Mouse (Mus musculus) MEL-GATA-1-ER (cell line): Measurements from ENCODE around the gene Ghitm.
A peak's percentile ranks its signal among the peaks of the same experiment; 100 is the strongest.
"Not testable (repeated sequence)": the region's sequence is repeated elsewhere in the genome, so short reads cannot be mapped to it uniquely, and the experiment has no call there.

Experiments
- DNase-seq: peaks from one replicate; pipeline ENCODE4 v3.0.0-alpha.2; 2012; ENCODE audit warnings: low read depth; ENCODE audit errors: extremely low read depth

Ghitm gene

DNA sequence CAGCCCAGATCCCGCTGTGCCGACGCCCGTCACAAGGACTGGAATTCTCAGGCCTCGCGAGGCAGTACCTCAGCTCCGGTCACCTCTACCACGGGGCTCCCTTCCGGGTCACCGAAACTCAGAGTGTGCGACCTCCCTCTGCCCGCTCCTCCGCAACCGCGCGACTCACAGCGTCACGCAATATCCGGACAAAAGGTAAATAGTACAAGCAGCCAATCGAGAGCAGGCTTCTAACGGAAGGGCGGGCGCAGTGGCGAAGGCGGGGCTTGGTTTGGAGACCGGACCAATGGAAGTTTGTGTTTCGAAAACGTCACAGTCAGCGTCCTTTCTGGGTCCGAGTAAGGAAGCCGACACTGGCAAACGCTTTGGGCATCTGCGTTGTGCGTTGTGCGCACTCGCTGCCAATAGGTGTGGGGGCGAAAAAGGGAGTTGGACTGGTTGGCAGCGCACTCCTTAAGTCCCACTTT is at the start of gene Ghitm:
TSS of gene Ghitm (minus strand) at position 146 of the 467 bp plus-strand sequence.
- DNase-seq, result peak; percentile 97

DNA sequence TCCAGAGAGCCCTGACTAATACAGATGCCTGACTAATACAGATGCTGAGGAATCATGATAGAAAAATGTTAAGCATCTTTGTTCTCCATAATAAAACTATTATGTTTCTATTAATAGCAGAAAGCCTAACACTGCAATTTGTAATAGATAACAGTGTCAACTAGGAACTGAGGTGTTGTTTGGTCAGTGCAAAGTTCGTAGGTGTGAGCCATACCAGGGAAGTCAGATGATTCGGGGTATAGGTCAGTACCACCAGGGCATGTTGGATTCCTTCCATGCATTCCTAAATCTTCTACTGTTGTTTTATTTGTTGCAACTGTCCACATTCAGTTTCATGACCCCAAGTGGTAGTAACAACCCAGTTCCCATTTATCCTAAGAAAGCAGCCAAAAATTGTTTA is 49.8 kb upstream of the Ghitm start:
- DNase-seq, result no peak

DNA sequence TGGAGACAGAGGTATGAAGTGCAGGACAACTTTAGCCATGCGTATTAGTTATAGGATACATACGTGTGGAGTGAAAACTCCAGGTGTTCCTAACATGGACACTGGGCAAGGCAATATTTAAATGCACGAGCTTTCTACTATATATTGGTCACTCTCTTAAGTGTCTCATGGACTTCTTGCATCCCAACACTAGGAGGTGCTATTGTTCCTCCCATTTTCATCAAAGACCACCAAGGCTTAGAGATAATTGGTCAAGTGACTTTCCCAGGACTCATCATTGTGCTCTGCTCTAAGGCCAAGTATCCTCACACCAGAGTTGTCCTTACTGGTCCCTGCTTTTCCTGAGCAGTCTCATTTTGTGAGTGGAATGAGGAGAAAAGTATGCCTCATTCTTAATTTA is 39.4 kb upstream of the Ghitm start:
- no peak for DNase-seq

DNA sequence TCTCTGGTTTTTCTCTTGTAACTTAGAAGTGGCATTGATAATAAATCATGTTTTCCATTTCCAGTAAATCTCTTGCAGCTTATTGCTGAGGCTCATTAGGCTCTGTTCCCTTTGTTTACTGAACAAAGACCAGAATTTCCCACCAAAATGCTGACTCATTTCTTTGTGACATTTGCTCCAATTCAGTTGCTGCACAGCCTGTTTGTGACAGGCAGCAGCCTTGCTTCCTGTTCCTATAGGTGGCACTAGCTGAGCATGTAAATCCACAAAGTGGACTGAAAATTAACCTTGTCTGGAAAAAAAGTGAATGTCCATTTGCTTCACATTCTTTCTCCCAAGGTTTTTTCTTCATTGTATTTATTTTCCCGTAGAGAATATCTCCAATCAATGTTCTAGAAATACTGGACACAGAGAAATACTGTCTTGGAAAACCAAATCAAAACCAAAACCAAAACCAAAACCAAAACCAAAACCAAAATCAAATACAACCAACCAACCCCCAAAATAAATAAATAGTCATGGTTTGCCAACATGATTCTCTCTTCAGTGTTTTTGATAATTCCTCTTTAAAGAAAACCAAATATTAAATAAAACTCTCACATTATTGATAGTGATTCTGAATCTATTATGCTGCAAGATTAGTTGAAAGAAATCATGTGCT is 30.3 kb upstream of the Ghitm start:
- peak; percentile 54 for DNase-seq

DNA sequence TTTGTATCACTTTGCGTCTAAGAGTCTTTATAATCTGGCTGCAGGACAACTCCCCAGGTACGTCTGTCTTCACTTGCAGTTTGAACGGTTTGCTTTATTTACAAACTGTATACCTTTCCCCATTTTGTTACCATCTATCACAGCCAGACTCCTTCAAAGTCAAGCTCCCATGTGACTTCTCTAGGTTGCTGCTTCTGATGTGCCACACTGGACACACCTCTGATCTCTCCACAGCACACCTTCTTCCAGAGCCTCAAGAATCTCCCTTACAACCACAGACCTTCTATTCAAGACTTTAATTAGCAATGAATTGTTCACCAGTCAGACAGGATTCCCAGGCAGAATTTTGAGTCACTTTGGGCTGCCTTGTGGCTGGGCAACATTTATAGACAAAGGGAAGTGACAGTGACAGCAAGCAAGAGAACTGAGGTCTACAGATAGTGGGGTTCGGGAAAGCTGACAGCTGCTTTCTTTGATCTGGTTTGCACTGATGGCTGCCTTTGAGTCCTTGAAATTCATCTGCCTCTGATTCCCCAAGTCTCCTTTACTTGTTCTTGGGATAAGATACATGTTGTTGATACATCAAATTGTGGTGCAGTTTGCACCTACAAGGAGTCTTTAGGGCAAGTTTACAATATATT is 29.4 kb upstream of the Ghitm start:
- peak; percentile 47 for DNase-seq

DNA sequence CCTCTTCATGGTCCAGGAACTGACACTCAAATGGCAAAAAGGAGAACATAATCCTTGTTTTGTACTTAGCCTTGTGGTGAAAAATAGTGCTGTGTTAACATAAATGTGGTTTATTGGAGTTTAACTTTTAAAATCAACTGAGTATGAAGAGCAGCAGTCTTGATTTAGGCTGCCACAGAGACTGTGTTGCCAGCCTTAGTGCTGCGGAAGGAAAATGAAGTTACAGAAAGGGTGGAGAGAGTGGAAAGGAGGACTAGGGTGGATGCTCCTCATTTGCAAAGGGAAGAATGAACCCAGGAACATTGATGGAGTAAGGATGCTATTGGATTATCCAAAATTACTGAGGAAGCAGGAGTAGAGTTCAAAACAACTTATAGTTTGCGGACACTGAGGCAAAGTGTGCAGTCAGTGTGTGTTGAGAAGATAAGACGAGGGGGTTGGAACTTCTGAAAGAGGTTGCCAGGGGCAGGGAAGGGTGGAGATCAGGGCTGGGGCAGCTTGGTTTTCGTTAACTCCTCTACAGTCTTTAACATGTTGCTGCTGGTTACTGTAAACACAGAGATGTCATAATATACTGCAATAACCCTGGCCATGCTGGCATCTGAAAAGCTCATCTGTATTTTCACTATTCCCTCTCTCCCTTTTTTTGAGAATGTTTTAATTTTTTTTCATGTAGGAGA is 28.3 kb upstream of the Ghitm start:
- DNase-seq, result peak; percentile 52

DNA sequence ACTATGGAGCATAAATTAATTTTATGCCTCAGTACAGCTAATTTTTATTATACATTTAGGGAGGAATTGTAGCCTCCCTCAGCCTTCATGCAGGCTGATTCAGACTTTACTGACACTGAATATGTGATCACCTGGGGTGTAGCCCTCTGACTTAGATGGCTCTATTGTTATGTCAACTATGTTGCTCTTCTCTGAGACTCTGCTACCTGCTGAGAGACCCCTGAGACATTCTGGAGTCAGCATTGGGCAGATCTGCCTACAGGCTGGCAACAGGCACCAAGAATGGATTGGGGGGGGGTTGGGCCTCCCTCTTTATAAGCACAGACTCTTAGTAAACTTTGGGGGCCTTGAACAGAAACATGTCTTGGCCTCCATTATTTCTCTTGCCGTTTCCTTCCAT is 19.3 kb upstream of the Ghitm start:
- no peak for DNase-seq

DNA sequence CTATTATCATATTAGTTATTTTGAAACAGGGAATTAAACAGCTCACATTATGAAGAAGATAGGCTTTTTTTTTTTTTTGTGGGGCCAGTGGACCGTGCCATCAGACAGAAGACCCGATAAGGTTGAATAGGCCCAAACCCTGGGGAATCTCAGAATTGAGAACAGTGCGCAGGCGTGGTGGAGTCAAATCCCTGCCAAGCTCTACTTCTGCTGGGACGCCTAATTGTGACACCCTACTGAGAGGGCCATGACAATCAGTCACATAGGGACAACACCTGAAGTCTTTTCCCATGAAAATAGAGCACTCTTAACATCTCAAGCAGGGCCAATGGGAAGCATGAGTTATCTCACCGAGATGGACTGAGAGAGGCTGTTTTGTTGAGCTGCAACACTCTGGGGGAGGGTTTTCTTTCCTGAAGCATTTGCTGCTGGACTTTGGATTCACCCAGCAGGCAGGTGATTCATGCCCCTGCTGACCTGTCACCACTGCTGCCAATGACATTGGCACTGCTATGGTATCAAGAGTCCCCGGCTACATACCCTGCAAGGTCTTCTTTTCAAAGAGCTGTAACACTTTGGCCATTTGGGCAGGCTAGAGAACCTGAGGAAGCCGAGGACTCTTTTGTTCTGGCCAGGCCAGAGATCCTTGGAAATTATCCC is 4.1 kb upstream of the Ghitm start:
- no peak for DNase-seq

DNA sequence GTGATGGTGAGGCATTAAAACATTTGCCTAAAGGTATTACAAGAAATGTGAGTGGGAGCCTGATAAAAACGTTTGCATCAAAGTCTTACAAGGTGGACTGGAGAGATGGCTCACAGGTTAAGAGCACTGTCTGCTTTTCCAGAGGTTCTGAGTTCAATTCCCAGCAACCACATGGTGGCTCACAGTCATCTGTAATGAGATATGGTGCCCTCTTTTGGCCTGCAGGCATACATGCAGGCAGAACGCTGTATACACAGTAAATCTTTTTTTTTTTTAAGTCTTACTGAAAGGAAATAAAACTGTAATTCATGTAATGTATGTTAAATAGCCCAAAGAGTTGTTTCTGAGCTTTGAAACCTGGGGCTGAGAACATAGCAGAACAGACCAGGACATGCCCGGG is 2.5 kb upstream of the Ghitm start:
- not testable (repeated sequence) for DNase-seq

DNA sequence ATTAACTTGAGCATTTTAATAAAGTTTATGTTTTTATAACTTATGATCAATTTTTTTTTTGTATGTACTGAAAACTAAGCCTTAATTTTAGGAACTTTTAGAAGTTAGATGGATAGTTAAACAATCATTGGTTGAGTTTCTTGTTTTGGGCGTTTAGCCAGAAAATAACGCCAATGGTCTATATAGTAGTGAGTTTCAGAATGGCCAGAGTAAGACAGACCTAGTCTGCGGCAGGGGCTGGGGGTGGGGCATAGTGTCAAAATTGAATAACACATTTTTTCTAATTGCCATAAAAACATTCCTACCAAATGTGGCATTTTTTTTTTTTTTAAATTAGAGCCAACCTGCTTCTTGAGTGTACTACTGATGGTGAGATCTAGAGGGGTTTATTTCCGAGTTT is 1.0 kb upstream of the Ghitm start:
- peak; percentile 20 for DNase-seq

DNA sequence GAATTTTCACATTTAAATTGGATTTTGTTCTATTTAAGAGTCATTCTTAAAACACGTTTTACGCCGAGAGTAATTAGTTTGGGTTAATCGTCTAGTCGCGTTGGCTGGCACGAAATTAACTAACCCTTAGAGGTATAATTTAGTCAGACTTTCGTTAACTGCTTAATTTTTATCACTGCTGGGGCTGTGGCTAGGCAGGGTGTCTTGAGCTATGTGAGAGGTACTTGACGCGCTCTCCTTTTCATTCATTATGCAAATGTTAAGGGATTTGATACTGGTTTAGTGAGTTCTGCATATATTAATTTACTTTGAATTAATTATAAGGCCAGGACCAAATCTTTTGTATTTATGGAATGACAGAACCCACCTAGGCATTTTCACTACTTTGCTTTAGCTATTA is 599 bp upstream of the Ghitm start:
- DNase-seq, result peak; percentile 22

DNA sequence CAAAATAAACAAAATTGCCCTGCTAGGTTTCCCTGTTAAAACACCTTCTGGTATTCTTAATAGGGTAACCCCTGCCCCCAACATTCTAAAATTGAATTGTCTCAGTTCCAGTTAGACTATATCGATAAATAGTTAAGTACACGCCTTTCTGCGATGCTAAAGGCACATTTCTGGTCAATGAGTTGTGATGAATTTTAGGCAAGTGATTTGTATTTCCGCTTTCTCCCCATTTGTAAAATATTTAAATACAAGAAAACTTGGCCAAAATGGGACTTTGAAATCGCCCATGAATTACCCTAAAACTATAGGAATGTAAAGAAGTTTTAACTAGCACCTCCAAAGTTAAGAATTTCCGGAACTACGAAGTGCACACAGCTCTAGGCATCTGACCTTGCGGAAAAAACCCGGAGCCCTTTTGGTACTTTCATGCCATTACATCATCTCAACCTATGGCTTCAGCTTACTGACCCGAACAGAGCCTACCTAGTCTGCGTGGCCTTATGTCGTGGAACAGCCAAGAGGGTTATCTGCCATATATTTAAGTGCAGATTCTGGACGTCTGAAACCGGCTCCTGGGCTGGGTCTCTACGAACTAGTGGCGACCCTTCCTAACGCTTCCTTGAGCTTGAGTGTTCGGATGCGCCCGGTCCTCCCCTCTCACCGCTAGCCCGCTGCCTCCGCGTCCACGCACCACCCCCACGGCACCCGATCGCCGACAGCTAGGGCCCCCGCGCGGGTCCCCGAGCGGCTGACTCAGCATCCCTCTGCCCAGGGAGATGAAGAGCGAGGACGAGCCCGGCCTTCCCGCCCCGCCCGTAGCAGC is 557 bp downstream of the Ghitm start:
- DNase-seq, result peak; percentile 44

DNA sequence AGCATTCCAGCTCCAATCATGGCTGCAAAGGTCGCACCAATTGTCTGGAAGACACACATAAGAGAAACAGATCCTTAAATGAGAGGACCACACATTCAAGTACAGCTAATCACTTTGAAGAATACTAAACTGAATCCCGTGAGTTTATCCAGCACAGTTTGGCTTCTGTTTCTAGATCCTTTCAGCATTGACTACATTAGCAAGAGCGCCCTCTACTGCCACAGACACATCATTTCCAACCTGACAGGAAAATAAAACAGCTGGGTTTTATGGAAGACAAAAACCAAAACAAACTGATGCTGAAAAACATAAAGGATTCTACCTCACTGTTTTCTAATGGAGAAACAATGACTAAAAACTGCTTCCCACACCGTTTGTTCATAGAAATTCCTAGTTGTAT is 7.4 kb downstream of the Ghitm start:
- DNase-seq, result peak; percentile 28

DNA sequence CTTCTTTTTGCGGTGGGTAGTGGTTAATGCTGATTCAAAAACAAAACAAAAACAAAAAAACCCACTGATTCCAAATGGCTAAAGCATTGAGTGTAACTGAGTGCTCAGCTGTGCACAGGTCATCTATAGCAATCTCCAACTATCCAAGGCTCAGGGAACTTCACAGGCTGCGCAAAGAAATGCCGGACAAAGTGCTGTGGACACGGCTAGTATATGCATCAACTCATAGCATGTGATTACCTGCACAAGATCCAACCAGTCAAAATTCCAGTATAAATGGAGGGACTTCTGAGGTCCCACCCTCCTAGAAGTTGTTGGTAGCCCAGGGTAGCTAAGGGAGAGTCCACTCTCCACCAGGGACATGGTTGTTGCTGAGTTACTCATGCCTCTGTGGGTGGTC is 15.8 kb downstream of the Ghitm start:
- no peak for DNase-seq

DNA sequence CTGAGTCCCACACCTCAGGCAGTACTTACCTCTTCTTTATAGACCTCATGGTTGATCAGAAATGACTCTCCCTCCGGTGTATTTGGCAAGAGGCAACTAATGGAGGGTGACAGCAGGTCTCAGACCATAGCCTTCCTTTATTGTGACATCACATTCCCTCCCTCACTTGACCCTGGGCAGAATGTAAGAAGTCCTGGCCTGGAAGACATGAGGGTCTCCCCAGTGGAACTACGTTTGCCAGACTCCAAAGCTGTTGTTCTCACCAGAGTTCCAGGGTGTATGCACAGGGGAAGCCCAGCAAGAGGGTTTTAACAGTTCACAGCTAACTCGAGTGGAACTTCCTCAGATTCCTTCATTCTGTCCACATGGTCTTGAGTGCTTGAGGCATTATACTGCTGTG is 21.1 kb downstream of the Ghitm start, which contains the start of gene 2610528A11Rik:
TSS of gene 2610528A11Rik (minus strand) at position 101 of the 400 bp plus-strand sequence.
- no peak for DNase-seq

DNA sequence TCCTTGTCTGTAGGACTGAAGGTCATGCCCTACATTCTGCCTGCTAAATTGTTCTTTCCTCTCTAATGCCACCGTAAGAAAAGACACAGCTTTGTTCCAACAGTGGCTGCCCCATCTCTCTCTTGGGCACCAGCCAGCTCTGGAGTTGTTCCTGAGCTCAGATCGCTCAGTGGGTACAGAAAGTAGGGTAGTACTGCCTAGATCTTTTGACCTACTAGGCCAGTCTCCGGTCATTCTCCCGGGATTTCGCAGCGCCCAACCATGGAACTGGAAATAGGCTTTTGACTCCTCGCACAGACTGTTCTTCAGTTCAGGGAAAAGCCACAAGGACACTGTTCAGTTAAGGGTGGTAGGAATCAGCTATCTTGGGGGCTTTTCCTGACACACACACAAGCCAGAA is 22.1 kb downstream of the Ghitm start:
- DNase-seq, result no peak

DNA sequence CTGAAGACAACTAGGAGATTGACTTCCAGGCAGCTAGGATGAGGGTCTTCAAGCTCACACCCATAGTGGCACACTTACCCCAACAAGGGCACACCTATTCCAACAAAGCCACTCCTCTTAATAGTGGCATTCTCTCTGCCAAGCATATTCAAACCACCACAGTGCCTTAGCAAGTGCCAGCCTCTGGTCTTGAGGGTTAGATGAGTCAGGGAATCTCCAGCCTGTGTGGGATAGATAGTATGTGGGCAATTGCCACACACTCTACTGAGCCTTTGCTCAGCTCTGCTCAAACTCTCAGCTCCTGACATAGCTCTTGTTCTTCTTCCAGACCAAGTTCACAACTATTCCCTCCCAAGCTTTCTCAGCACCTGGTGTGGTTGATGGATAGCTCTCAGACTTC is 23.7 kb downstream of the Ghitm start:
- DNase-seq, result no peak

DNA sequence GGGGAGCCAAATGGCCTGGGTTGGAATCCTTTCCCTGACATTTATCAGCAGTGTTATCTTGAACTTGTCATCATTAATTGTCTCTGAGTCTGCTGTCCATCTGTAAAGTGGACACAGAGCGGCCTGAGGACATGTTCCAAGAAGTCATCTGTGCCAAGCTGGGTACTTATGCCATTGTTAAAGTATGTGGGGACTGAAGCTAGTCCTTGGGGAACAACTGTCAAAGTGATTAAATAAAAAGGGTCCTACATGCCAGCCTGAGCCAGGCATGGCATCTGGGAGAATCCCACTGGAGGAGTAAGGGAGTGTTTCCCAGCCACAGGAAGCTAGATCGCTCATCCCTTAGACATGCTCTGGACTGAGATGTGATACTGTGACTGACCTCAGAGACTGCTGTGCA is 24.6 kb downstream of the Ghitm start:
- no peak for DNase-seq

DNA sequence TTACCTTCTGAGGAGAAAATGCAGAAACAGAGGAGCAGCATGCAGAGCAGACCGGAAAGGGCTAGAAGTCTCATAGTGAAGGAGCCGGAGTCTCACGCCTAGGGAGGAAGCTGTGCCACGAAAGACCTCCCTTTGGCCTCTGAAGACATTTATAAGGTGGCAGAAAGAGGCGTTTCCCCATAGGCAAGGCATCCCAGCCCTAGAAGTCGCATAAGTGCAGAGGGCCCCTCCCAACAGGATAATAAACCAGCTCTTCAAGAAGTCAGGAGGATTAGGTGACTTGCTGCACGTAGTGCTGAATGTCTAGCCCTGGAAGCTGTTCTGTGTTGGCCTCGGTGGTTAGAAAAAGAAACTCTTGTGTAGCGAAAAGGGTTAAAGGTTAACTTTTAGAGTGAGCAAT is 25.1 kb downstream of the Ghitm start:
- no peak for DNase-seq

DNA sequence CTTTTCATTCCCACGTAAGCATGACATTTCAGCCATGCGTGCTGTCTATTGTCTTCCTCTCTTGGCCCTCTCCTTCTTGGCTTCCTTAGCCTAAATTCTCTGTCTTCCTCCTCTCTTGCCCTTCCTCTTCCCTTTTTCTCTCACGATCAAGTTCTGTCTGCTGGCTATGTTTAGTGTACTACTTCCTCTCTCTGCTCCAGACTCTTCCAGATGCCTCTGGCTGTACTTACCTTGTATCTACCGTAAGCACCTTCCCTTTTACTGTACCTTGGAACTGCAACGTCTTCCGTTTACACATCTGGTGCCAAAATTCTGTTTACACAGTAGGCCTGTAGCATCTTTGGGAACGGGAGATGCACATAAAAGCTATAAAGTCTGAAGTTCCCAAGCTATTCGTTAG is 25.6 kb downstream of the Ghitm start:
- peak; percentile 9 for DNase-seq

DNA sequence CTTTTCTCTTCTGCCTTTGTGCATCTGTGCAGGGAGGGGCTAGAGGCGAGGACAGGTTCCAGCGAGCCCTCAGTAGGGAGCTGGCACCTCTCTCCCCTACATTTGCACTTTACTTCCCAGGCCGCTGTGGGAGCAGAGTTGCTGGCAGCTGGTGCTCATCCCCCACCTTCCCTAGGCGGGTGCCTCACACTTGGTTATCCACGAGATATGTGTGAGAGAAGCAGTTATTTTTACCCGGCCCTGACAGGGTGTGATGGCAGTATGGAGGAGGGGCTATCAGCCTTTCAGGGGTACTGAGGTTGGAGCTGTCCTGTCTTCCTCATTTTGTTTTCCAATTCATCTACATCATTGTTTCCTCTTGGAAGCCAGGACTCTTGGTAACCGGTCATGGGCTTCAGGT is 29.2 kb downstream of the Ghitm start:
- no peak for DNase-seq
